Mouse (Mus musculus): ENCODE results near the gene Ercc2. TPM values are rescaled to one million over a fixed set of nuclear protein-coding genes. Genes with fewer than 3 reads are reported as not detected.

Ercc2 gene
- polyA plus RNA-seq (2012; rRNA removed) = 77.4 and 78.3 TPM in 2 replicates

DNA sequence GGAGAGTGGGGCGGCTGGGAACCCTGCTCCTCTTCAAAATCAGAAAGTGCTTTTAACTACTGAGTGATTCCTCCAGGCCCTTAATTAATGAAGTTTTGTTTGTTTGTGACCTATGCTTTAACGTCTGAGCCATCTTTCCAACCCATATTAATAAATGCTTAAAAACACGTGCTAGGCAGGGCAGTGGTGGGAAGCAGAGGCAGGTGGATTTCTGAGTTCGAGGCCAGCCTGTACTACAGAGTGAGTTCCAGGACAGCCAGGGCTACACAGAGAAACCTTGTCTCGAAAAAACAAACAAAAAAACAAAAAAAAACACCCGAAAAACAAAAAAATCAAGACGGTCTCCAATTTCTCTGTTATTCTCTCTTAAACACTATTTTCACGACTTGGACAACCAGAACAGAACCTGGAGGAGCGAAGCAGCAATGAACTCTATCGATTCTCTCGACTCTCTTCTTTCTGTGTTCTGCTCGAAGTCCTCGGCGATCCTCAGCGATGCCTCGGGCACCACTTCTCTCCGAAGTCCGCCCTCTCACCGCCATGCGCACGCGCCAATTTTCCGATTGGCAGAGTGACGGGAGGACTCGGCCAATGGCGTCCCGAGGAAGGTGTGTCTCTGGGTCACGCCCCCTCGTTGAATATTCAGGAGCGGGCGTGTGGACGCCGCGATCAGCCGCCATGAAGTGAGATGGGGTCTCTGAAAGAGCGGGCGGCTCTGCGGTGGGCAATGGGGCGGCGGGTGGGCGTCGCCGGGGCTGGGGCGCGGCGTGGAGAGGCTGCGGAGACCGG is at the start of gene Ercc2:
TSS of gene Ercc2 (plus strand) at position 634 of the 789 bp plus-strand sequence.

GRCm38 (mm10) chr7:19344237-19344847 is 37.5 kb upstream of the Ercc2 start, which contains the start of gene Ercc1:
Gene Ercc1 (plus strand): TSS chr7:19344778.

GRCm38 (mm10) chr7:19359299-19359891 is 22.4 kb upstream of the Ercc2 start, which contains the start of the genes Cd3eap and Ppp1r13l:
Gene Cd3eap (minus strand): TSS chr7:19359483.
Gene Ppp1r13l (plus strand): TSS chr7:19359749.

GRCm38 (mm10) chr7:19403731-19404296 is 22.0 kb downstream of the Ercc2 start, which contains the start of gene Klc3:
Gene Klc3 (minus strand): TSS chr7:19404104.

DNA sequence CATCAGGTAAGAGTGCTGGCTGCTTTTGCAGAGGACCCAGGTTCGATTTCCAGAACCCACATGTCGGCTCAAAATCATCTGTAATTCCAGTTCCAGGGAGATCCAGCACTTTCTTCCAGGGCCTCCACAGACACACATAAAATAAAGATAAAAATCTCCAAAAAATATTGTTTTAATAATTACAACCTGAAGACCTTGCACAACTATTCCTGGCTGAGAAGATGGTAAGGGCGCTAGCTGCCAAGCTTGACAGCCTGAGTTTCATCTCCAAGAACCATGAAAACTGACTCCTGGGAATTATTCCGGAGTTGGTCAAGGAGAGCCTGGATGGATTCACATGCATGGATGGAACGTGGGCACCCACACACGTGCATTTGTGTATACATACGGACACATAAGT is 22.7 kb downstream of the Ercc2 start, which contains the start of gene Ckm:
TSS of gene Ckm (plus strand) at position 301 of the 400 bp plus-strand sequence.

Other genes starting within 250 kb of the Ercc2 start
- gene Qpctl, start 232.7 kb upstream of the Ercc2 start, polyA plus RNA-seq (2012; rRNA removed) = 16.8 and 18.3 TPM in 2 replicates
- 151 and 178 TPM in 2 replicates for gene Snrpd2, start 232.3 kb upstream of the Ercc2 start, polyA plus RNA-seq (2012; rRNA removed)
- 41.3 and 55.6 TPM in 2 replicates for gene Gipr, start 215.9 kb upstream of the Ercc2 start, polyA plus RNA-seq (2012; rRNA removed)
- gene Eml2, start 205.6 kb upstream of the Ercc2 start, polyA plus RNA-seq (2012; rRNA removed) = 65.5 and 68.9 TPM in 2 replicates
- gene Gpr4, start 169.5 kb upstream of the Ercc2 start, polyA plus RNA-seq (2012; rRNA removed) = 6.0 and 6.8 TPM in 2 replicates
- gene Opa3, start 153.7 kb upstream of the Ercc2 start, polyA plus RNA-seq (2012; rRNA removed) = 25.6 and 26.6 TPM in 2 replicates
- gene Vasp, start 110.2 kb upstream of the Ercc2 start, polyA plus RNA-seq (2012; rRNA removed) = 65.0 and 68.3 TPM in 2 replicates
- gene Ppm1n, start 101.9 kb upstream of the Ercc2 start, polyA plus RNA-seq (2012; rRNA removed) = 1.6 and 2.0 TPM in 2 replicates
- gene Rtn2, start 99.4 kb upstream of the Ercc2 start, polyA plus RNA-seq (2012; rRNA removed) = 155 and 161 TPM in 2 replicates
- 0.25 and 0.71 TPM in 2 replicates for gene Fosb, start 72.0 kb upstream of the Ercc2 start, polyA plus RNA-seq (2012; rRNA removed)
- 72.9 and 73.8 TPM in 2 replicates for gene Ercc1, start 37.2 kb upstream of the Ercc2 start, polyA plus RNA-seq (2012; rRNA removed)
- gene Cd3eap, start 22.5 kb upstream of the Ercc2 start, polyA plus RNA-seq (2012; rRNA removed) = 14.2 and 15.3 TPM in 2 replicates
- 4.4 and 5.1 TPM in 2 replicates for gene Ppp1r13l, start 22.3 kb upstream of the Ercc2 start, polyA plus RNA-seq (2012; rRNA removed)
- 1.6 and 2.1 TPM in 2 replicates for gene Klc3, start 22.1 kb downstream of the Ercc2 start, polyA plus RNA-seq (2012; rRNA removed)
- 0.36 and 148 TPM in 2 replicates for gene Ckm, start 22.8 kb downstream of the Ercc2 start, polyA plus RNA-seq (2012; rRNA removed)
- 47.3 and 55.6 TPM in 2 replicates for gene Mark4, start 76.8 kb downstream of the Ercc2 start, polyA plus RNA-seq (2012; rRNA removed)
- gene Exoc3l2, start 81.3 kb downstream of the Ercc2 start, polyA plus RNA-seq (2012; rRNA removed) = 0.31 and 0.70 TPM in 2 replicates
- 12.0 and 12.1 TPM in 2 replicates for gene Bloc1s3, start 126.4 kb downstream of the Ercc2 start, polyA plus RNA-seq (2012; rRNA removed)
- 19.9 and 24.6 TPM in 2 replicates for gene Trappc6a, start 126.4 kb downstream of the Ercc2 start, polyA plus RNA-seq (2012; rRNA removed)
- 1.3 TPM in 2 replicates for gene Nkpd1, start 135.8 kb downstream of the Ercc2 start, polyA plus RNA-seq (2012; rRNA removed)
- 112 and 114 TPM in 2 replicates for gene Ppp1r37, start 181.1 kb downstream of the Ercc2 start, polyA plus RNA-seq (2012; rRNA removed)
- 1.2 and 1.5 TPM in 2 replicates for gene Zfp296, start 195.3 kb downstream of the Ercc2 start, polyA plus RNA-seq (2012; rRNA removed)
- gene Gemin7, start 195.6 kb downstream of the Ercc2 start, polyA plus RNA-seq (2012; rRNA removed) = 64.8 and 70.8 TPM in 2 replicates
- gene Clasrp, start 222.5 kb downstream of the Ercc2 start, polyA plus RNA-seq (2012; rRNA removed) = 142 and 146 TPM in 2 replicates
- 5.8 and 6.2 TPM in 2 replicates for gene Relb, start 247.4 kb downstream of the Ercc2 start, polyA plus RNA-seq (2012; rRNA removed)